Mouse (Mus musculus): ENCODE data around the gene Fam117a. TPM values are rescaled to one million over a fixed set of nuclear protein-coding genes. Genes with fewer than 3 reads are reported as not detected.

The Fam117a gene
- polyA plus RNA-seq, 1 experiment from 2014 or later: 15.0 TPM

DNA sequence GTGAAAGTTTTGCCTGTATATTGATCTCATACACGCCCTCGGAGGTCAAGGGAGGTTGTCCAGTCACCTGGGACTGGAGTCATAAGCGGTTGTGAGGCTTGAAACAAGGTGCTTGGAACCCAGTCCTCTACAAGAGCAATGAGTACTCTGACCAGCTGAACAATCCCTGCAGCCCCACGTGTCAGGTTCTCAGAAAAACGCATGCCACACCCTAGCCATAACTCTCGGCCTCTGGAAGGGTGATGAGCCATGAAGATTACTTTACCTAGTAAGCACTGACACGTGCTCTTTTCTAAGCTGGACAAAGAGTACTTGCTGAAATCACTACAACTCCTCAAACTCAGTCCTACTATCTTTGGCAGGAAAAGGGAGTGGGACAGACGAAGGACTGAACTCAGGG is 29.3 kb upstream of the Fam117a start:
- no peak overlapping the region for H3K27ac ChIP-seq (replicated peaks; ENCODE audit: low read depth, low read length)
- H3K4me2 ChIP-seq (ENCODE audit: low read depth, low read length): no peak overlapping the region
- H3K9ac ChIP-seq (replicated peaks; ENCODE audit: low read length): no peak overlapping the region
- no peaks in the 10 kb centered on the region for H3K9me3 ChIP-seq (replicated peaks; ENCODE audit: control insufficient read depth, low read length)
- DNase-seq (ENCODE audit: low spot score): no peak
- WGBS: 87% methylated on average over 8 of the region's 8 CpGs
- no peaks in the 10 kb centered on the region for H3K4me1 ChIP-seq (ENCODE audit: control insufficient read depth, insufficient read depth, low read length)
- no peaks in the 10 kb centered on the region for H3K27me3 ChIP-seq (ENCODE audit: control insufficient read depth, insufficient read depth, low read length)
- peaks cover 3% of the 10 kb centered on the region for H3K36me3 ChIP-seq (replicated peaks; ENCODE audit: control insufficient read depth, insufficient read depth, low read depth, low read length)
- no peak for ATAC-seq (replicated peaks; ENCODE audit: insufficient number of reproducible peaks, low FRiP score, low TSS enrichment, low read depth)
- H3K4me3 ChIP-seq (ENCODE audit: low read depth, low read length): no peak overlapping the region

DNA sequence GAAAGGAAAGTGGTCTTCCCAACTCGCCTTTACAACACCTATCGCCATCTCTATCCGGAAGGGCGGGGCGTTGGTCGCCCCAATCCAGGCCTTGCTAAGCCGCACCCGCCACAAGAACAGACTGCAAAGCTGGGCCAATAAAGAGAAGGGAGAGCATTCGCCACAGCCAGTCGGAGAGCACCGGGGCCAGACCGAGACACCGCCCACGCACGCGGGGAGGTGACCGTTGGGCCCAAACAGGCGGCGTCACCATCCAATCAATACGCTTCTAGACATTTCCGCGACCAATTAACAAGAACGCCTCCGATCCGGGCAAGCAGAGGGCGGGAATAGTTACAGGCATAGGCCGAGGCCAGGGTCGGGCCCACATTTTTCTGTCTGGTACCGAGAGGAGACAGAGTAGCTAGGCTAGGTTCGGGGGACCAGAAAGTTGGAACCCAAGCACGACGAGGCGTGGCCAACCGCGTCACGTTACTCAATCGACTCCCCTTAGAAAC is 27.3 kb upstream of the Fam117a start:
- no peaks in the 10 kb centered on the region for H3K9me3 ChIP-seq (replicated peaks; ENCODE audit: control insufficient read depth, low read length)
- peak overlapping the region; percentile 92 for H3K27ac ChIP-seq (replicated peaks; ENCODE audit: low read depth, low read length)
- ATAC-seq (replicated peaks; ENCODE audit: insufficient number of reproducible peaks, low FRiP score, low TSS enrichment, low read depth): peak; percentile 95
- H3K27me3 ChIP-seq (ENCODE audit: control insufficient read depth, insufficient read depth, low read length): no peaks in the 10 kb centered on the region
- peak; percentile 98 for DNase-seq (ENCODE audit: low spot score)
- no peaks in the 10 kb centered on the region for H3K4me1 ChIP-seq (ENCODE audit: control insufficient read depth, insufficient read depth, low read length)
- H3K9ac ChIP-seq (replicated peaks; ENCODE audit: low read length): peak overlapping the region; percentile 94
- peak overlapping the region; percentile 96 for H3K4me3 ChIP-seq (ENCODE audit: low read depth, low read length)
- H3K36me3 ChIP-seq (replicated peaks; ENCODE audit: control insufficient read depth, insufficient read depth, low read depth, low read length): no peaks in the 10 kb centered on the region; the same call in 1 of the 2 replicates
- peak overlapping the region; percentile 58 for H3K4me2 ChIP-seq (ENCODE audit: low read depth, low read length)
- WGBS: under 1% methylated on average over 37 of the region's 37 CpGs

DNA sequence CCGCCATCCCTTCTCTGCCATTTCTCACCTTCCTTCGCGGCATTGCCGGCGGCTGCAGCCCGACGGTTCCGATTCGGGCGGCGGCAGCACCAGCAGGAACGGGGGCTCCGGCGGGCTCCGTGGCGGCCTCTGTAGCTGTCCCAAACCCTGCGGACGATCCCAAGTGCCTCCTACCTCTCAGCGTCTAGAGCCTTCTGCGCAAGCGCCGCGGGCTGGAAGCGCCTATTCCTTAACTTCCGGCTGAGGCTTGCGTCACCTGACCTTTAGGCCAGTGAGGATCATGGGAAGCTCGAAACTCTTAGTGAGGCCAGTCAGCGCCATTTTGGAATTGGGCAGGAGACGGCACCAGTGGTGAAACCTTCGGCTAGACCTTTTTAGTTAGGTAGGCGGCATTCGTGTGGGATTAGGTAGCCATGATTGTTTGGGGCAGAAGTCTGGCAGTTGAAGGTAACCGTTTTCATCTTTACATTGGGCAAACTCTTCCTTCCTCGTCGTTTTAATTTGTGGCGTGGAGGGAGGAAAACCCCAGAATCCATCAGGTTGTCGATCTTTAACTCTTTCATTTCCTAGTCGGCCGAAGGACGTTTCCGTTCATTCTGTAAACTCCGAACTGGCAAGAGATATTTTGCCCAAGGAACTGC is 26.7 kb upstream of the Fam117a start, which contains the start of gene Kat7:
Gene Kat7 (minus strand): TSS at position 240 of the 641 bp plus-strand sequence.
- ATAC-seq (replicated peaks; ENCODE audit: insufficient number of reproducible peaks, low FRiP score, low TSS enrichment, low read depth) (peak; percentile 91), DNase-seq (ENCODE audit: low spot score) (peak; percentile 99)
- Histone ChIP-seq H3K4me1 (ENCODE audit: control insufficient read depth, insufficient read depth, low read length) (no peaks in the 10 kb centered on the region), H3K4me3 (ENCODE audit: low read depth, low read length) (peak within 1 kb of the TSS; percentile 96), H3K4me2 (ENCODE audit: low read depth, low read length) (peak within 1 kb of the TSS; percentile 58), H3K9me3 (replicated peaks; ENCODE audit: control insufficient read depth, low read length) (no peaks in the 10 kb centered on the region), H3K9ac (replicated peaks; ENCODE audit: low read length) (peak within 1 kb of the TSS; percentile 94), H3K27ac (replicated peaks; ENCODE audit: low read depth, low read length) (peak within 1 kb of the TSS; percentile 92), H3K27me3 (ENCODE audit: control insufficient read depth, insufficient read depth, low read length) (no peaks in the 10 kb centered on the region), H3K36me3 (replicated peaks; ENCODE audit: control insufficient read depth, insufficient read depth, low read depth, low read length) (no peaks in the 10 kb centered on the region)
- 0% methylated on average over 42 of the region's 42 CpGs for WGBS

DNA sequence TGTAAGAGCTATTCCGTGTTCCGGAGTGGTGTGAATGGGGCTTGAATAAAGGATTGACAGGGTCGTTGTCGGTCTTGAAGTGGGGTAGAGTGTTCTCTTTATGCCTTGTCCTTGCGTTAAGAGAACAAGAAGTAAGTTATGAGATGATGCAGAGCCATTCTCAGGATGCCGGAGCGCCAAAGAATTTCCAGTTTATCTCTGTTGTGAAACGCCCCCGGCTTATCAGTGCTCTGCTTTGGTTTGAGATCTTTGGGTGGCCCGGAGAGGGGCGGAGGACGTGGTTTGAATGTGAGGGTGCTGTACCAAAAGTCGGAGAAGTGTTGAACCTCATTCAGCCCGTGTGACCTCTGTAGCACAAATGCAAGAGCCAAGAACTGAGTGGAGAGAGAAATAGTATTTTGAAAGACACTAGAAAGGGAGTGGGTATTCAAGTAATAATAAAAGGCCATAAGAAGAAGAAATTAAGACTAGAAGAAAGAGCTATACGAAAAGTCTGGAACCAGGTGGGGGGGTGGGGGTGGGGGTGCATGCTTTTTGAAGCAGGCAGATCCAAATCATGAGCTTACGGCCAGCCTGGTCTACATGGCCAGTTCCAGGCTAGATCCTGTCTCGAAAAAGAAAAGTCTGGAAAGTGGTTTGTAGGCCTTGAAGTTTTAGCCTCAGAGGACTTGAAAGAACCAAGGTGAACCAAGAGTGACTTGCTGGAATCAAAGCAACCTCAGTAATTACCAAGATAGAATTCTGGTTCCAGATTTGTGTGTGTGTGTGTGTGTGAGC is 26.0 kb upstream of the Fam117a start:
- Histone ChIP-seq H3K27ac (replicated peaks; ENCODE audit: low read depth, low read length) (0 out of 2 replicates have a peak overlapping the region, but pooled peaks have one; percentile 3), H3K4me2 (ENCODE audit: low read depth, low read length) (peak overlapping the region; percentile 53), H3K27me3 (ENCODE audit: control insufficient read depth, insufficient read depth, low read length) (no peaks in the 10 kb centered on the region), H3K4me1 (ENCODE audit: control insufficient read depth, insufficient read depth, low read length) (no peaks in the 10 kb centered on the region), H3K4me3 (ENCODE audit: low read depth, low read length) (peak overlapping the region; percentile 96), H3K9me3 (replicated peaks; ENCODE audit: control insufficient read depth, low read length) (no peaks in the 10 kb centered on the region), H3K9ac (replicated peaks; ENCODE audit: low read length) (peak overlapping the region; percentile 80), H3K36me3 (replicated peaks; ENCODE audit: control insufficient read depth, insufficient read depth, low read depth, low read length) (no peaks in the 10 kb centered on the region)
- no peak for ATAC-seq (replicated peaks; ENCODE audit: insufficient number of reproducible peaks, low FRiP score, low TSS enrichment, low read depth)
- no peak for DNase-seq (ENCODE audit: low spot score)
- WGBS: 4% methylated on average over 17 of the region's 17 CpGs

DNA sequence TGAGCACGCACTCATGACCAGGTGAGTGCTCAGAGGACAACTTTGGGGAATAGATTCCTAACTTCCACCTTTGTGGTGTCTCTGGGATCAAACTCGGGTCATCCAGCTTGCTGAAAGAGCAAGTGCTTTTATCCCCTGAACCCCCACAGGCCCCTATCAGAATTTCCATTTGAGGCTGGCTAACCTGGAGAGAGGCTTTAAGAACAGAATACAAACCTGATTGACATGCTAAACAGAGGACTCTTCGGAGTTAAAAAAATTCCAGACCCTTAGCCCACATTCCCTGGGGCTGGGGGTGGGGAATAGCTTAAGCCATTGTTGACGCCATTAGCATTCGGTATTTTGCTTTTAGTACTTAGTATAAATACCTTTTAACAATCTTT is 25.4 kb upstream of the Fam117a start:
- 21% methylated on average over 5 of the region's 5 CpGs for WGBS
- Histone ChIP-seq H3K9ac (replicated peaks; ENCODE audit: low read length) (peak overlapping the region; percentile 80), H3K4me1 (ENCODE audit: control insufficient read depth, insufficient read depth, low read length) (no peaks in the 10 kb centered on the region), H3K36me3 (replicated peaks; ENCODE audit: control insufficient read depth, insufficient read depth, low read depth, low read length) (no peaks in the 10 kb centered on the region), H3K4me3 (ENCODE audit: low read depth, low read length) (peak overlapping the region; percentile 96), H3K9me3 (replicated peaks; ENCODE audit: control insufficient read depth, low read length) (no peaks in the 10 kb centered on the region), H3K4me2 (ENCODE audit: low read depth, low read length) (peak overlapping the region; percentile 53), H3K27me3 (ENCODE audit: control insufficient read depth, insufficient read depth, low read length) (no peaks in the 10 kb centered on the region), H3K27ac (replicated peaks; ENCODE audit: low read depth, low read length) (no peak overlapping the region)
- no peak for DNase-seq (ENCODE audit: low spot score)
- no peak for ATAC-seq (replicated peaks; ENCODE audit: insufficient number of reproducible peaks, low FRiP score, low TSS enrichment, low read depth)

DNA sequence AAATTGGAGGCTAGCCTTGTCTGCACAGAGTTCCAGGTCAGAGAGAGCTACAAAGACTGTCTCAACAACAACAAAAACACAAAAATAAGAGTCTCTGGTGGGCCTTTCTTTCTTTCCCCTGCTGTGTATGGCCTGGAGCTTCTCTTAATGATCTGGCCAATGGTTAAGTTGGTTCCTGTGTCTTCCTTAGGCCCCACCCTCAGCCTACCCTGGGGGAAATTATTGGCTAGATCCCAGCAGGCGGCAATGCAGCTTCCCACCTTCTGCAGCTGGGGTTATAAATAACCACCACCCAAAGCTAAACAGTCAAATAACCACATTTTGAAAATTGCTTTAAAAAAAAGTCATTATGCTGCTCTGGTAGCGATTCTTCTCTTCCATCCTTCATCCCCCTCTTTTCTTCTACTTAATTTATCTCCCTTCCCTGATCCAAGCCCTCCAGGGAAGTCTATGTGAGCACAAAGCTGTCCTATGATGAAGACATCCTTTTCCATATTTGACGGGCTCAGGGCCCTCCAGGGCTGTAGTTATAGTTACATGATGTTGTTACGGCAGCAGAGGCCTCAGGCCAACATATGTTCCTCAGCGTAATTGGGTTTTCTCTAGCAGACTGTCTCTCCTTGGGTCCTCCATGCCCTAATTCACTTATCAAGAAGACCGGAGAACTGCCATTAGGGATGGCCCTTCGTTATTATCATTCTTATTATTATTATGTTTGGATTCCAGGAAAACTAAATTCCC is 21.4 kb upstream of the Fam117a start:
- WGBS: 71% methylated on average over 7 of the region's 7 CpGs

DNA sequence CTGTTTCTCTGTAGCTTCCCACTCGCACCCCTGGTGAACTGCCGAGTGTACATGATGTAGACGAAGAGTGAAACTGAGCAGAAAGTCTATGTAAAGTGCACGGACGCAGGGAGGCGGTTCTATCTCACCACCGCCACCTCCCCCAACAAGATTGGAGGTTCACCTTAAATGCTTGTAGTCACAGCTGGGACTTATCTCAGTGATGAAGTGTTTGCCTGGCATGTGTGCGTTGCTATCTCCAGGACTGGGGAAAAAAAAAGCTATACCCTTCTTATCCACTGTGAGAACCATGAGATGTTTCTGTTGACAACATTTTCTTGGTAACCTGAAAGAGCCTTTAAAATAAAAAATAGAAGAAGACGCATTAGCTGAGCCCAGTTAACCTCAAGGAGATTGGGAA is 18.7 kb upstream of the Fam117a start:
- no peak overlapping the region for H3K4me2 ChIP-seq (ENCODE audit: low read depth, low read length)
- H3K27ac ChIP-seq (replicated peaks; ENCODE audit: low read depth, low read length): no peak overlapping the region
- no peak for ATAC-seq (replicated peaks; ENCODE audit: insufficient number of reproducible peaks, low FRiP score, low TSS enrichment, low read depth)
- no peak overlapping the region for H3K4me3 ChIP-seq (ENCODE audit: low read depth, low read length)
- WGBS: 85% methylated on average over 9 of the region's 9 CpGs
- H3K4me1 ChIP-seq (ENCODE audit: control insufficient read depth, insufficient read depth, low read length): no peaks in the 10 kb centered on the region
- H3K9ac ChIP-seq (replicated peaks; ENCODE audit: low read length): no peak overlapping the region
- no peaks in the 10 kb centered on the region for H3K27me3 ChIP-seq (ENCODE audit: control insufficient read depth, insufficient read depth, low read length)
- H3K9me3 ChIP-seq (replicated peaks; ENCODE audit: control insufficient read depth, low read length): no peaks in the 10 kb centered on the region
- no peak for DNase-seq (ENCODE audit: low spot score)
- H3K36me3 ChIP-seq (replicated peaks; ENCODE audit: control insufficient read depth, insufficient read depth, low read depth, low read length): no peaks in the 10 kb centered on the region

More for the DNA sequence above, 21.4 kb upstream of the Fam117a start:
- no peak overlapping the region for H3K9ac ChIP-seq (replicated peaks; ENCODE audit: low read length)
- H3K4me1 ChIP-seq (ENCODE audit: control insufficient read depth, insufficient read depth, low read length): no peaks in the 10 kb centered on the region
- DNase-seq (ENCODE audit: low spot score) (no peak), ATAC-seq (replicated peaks; ENCODE audit: insufficient number of reproducible peaks, low FRiP score, low TSS enrichment, low read depth) (no peak)
- H3K27me3 ChIP-seq (ENCODE audit: control insufficient read depth, insufficient read depth, low read length): no peaks in the 10 kb centered on the region
- no peak overlapping the region for H3K4me3 ChIP-seq (ENCODE audit: low read depth, low read length)
- no peak overlapping the region for H3K4me2 ChIP-seq (ENCODE audit: low read depth, low read length)
- H3K27ac ChIP-seq (replicated peaks; ENCODE audit: low read depth, low read length): no peak overlapping the region
- no peaks in the 10 kb centered on the region for H3K36me3 ChIP-seq (replicated peaks; ENCODE audit: control insufficient read depth, insufficient read depth, low read depth, low read length)
- H3K9me3 ChIP-seq (replicated peaks; ENCODE audit: control insufficient read depth, low read length): no peaks in the 10 kb centered on the region
